Mouse (Mus musculus): ENCODE data around the gene Ctbp1.

DNA sequence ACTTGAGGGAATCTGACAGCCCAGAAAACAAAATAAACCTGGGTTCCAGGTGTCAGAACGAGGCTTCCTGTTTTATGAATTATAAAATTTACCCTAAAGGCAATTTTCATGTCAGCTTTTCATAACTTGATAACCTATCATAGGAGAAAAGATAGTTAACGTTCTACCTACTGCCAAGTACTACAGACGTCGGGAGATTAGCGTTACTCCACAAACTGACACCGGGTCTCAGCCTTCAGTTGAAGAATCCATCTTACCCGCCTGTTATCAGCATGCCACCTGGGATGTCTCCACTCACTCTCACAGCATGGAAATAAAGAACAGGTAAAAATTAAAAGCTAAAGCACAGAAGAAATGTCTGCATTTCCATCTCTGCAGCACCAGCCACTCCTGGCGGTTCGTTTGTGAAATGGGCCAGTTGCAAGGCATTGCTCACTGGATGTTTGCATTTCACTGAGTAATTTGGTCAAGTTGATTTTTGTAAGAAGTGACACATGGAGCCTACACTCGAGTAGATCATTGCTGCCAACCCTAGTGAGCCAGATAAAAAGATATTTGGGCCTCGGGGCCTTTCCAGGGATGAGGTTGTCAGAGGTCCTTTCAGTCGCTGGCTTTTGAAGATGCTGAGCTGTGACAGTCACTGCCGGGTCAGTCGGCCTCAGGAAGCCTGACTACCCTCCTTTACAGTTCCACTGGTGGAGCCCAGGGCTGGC is 66.1 kb downstream of the Ctbp1 start:
- TF ChIP-seq HCFC1 (IDR thresholded peaks at IDR 0.05; ENCODE audit: borderline replicate concordance, insufficient read depth, low read length) (no peak), ZNF384 (IDR thresholded peaks at IDR 0.05; ENCODE audit: low read depth, low read length) (no peak)

Data from ES-E14 (cell line).